Mouse (Mus musculus) ES-E14 (cell line): ENCODE data around the gene Hsf2bp.

Experiments used
- CHD2 ChIP-seq: IDR thresholded peaks from 2 replicates; pipeline ENCODE4 v1.6.1; 2014; ENCODE audit warnings: mild to moderate bottlenecking, low read depth, low read length, inconsistent platforms
- ZC3H11A ChIP-seq: IDR thresholded peaks from 2 replicates; pipeline ENCODE4 v1.6.1; 2012; ENCODE audit warnings: low read depth, mild to moderate bottlenecking, inconsistent platforms, low read length, borderline replicate concordance

GRCm38 (mm10) chr17:31983491-31983890 is 52.7 kb downstream of the Hsf2bp start:
- no peak for TF ChIP-seq CHD2
- no peak for TF ChIP-seq ZC3H11A
